Mouse (Mus musculus) kidney, embryonic 14.5 days (tissue): ENCODE results near the gene Tmed8. TPM values are rescaled to one million over a fixed set of nuclear protein-coding genes. Genes with fewer than 3 reads are reported as not detected.

Source experiments
- ATAC-seq: fragments of 200-750 bp; cut with Nextera tagmentation; 2 replicates; pipeline ENCODE4 v1.8.0; 2017; ENCODE audit warnings: moderate number of reproducible peaks, mild to moderate bottlenecking, moderate TSS enrichment, moderate library complexity; ENCODE audit not compliant: low FRiP score, low TSS enrichment
- H3K27ac ChIP-seq: fragments of 300-500 bp; sonication (generic); 2 replicates; pipeline ENCODE4 v1.5.1; 2014; ENCODE audit warnings: low read depth, mild to moderate bottlenecking, low read length, moderate library complexity, mixed read lengths
- H3K27me3 ChIP-seq: fragments of 300-500 bp; sonication (generic); 2 replicates; pipeline ENCODE4 v1.6.1; 2014; ENCODE audit warnings: mild to moderate bottlenecking, low read length; ENCODE audit not compliant: control insufficient read depth, insufficient read depth
- H3K36me3 ChIP-seq: fragments of 300-500 bp; sonication (generic); 2 replicates; pipeline ENCODE4 v1.6.1; 2014; ENCODE audit warnings: low read length, mixed read lengths; ENCODE audit not compliant: control insufficient read depth, insufficient read depth
- H3K4me1 ChIP-seq: fragments of 300-500 bp; sonication (generic); 2 replicates; pipeline ENCODE4 v1.6.1; 2014; ENCODE audit warnings: low read length, mixed read lengths; ENCODE audit not compliant: control insufficient read depth, insufficient read depth
- H3K4me2 ChIP-seq: fragments of 300-500 bp; sonication (generic); replicated peaks from 2 replicates; pipeline ENCODE4 v1.6.1; 2014; ENCODE audit warnings: low read depth, mild to moderate bottlenecking, low read length
- H3K4me3 ChIP-seq: fragments of 300-500 bp; sonication (generic); 2 replicates; pipeline ENCODE4 v1.5.1; 2014; ENCODE audit warnings: mild to moderate bottlenecking, low read length
- H3K9ac ChIP-seq: fragments of 300-500 bp; sonication (generic); 2 replicates; pipeline ENCODE4 v1.6.1; 2014; ENCODE audit warnings: low read depth, mild to moderate bottlenecking, low read length, moderate library complexity
- H3K9me3 ChIP-seq: fragments of 300-500 bp; sonication (generic); 2 replicates; pipeline ENCODE4 v1.6.1; 2016; ENCODE audit warnings: low read length; ENCODE audit not compliant: control insufficient read depth
- WGBS: fragments of 180-500 bp; shearing (Covaris S2); extraction: QIAGEN DNeasy Blood & Tissue Kit; methylation state at CpG from one replicate; pipeline ENCODE4 v1.1.7; 2014; 5-methylcytosine and 5-hydroxymethylcytosine counted together
- polyA plus RNA-seq: library from polyadenylated mRNA; unstranded; fragments of >200 nt; fragmentation: Nextera tagmentation; extraction: Ambion mirVana; gene quantifications from 2 replicates; pipeline ENCODE4 v1.2.1, GENCODE M21; 2014

Gene Tmed8
- polyA plus RNA-seq, 1 experiment from 2014 or later, result 2.9 TPM

DNA sequence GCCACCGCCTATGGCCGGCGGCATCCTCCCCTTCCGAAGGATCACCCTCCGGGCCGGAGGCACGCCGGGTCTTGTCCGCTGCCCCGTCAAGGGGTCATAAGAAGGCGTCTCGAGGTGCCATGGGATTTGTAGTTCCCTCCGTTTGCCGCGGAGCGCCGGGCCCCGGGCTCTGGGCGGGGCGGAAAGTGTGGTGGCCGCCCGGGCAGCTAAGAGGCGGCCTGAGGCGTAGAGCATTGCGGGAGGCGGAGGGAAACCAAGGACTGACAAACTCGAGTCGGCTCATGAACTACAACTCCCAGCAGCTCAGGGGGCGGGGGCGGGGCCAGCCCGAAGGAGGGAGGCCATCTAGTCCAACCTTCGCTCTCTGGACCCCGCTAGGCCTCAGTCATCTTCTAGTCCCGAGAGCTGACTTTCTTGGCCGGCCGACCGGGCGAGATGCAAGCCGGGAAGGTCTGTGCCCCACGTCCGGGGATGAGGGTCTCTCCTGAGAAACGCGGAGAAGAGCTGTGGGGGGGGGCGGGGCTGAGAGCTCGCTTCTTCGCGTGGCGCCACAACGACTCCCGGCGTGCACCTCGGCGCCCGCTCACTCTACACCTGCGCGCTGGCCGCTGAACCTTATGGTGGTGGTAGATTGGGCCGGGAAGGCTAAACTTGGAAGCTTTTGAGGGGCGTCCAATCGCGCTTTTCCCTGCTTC is 52.7 kb downstream of the Tmed8 start, which contains the start of gene Pomt2:
Pomt2 (minus strand) TSS at position 574 of the 695 bp plus-strand sequence.
- no peaks in the 10 kb centered on the region for H3K27me3 ChIP-seq
- H3K4me3 ChIP-seq, result peak within 1 kb of the TSS; percentile 94
- H3K36me3 ChIP-seq, result no peaks in the 10 kb centered on the region
- peak within 1 kb of the TSS; percentile 56 for H3K4me2 ChIP-seq
- peak within 1 kb of the TSS; percentile 85 for H3K27ac ChIP-seq
- H3K9ac ChIP-seq, result peak within 1 kb of the TSS; percentile 53
- peaks cover 8% of the 10 kb centered on the region for H3K9me3 ChIP-seq
- peaks cover 7% of the 10 kb centered on the region; the same call in 1 of the 2 replicates for H3K4me1 ChIP-seq
- ATAC-seq, result peak; percentile 97
- under 1% methylated on average over 61 of the region's 61 CpGs for WGBS

DNA sequence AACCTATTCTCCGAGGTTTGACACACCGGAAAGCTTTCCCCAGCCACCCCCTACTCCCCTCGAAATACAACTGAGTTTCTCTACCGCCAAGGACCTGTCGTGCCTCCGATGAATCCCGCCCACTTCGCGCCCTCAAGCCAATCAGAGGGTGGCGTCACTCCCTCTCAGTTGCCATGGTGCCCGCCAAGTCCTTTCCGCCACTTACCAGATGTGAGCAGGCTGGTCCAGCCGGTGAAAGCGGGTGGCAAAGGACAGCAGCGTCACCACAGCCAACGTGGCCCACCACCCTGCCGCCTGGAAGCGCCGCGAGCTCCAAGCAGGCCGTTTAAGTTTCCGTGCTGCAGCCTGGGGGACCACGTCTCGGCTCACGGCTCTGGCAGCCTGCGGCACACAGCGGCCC is 53.3 kb downstream of the Tmed8 start, which contains the start of gene Gstz1:
Gstz1 (plus strand) TSS at position 200 of the 400 bp plus-strand sequence.
- WGBS, result under 1% methylated on average over 27 of the region's 27 CpGs
- peak within 1 kb of the TSS; percentile 56 for H3K4me2 ChIP-seq
- ATAC-seq, result peak; percentile 88

DNA sequence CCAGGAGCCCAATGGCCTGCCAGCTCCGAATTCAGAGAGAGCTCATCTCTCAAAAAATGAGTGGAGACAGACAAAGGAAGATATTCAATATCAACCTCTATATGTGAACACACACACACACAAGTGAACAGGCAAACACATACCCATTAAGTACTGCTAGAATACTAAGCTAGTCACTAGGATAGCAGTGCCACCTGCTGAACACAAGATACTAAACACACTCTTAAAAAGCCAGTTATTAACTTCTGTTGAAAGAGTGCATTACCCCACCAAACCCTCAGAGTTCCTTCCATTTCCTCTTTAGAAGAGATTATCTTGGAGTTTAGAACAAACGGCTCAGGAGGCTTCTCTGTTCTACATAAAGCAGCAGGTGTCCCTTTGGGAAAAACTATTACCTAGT is 58.1 kb downstream of the Tmed8 start:
- no peak for ATAC-seq

More for the DNA sequence above, 53.3 kb downstream of the Tmed8 start, which contains the start of gene Gstz1:
- Histone ChIP-seq H3K36me3 (no peaks in the 10 kb centered on the region), H3K9me3 (peaks cover 8% of the 10 kb centered on the region), H3K9ac (peak within 1 kb of the TSS; percentile 53), H3K4me1 (peaks cover 7% of the 10 kb centered on the region; the same call in 1 of the 2 replicates), H3K27ac (peak within 1 kb of the TSS; percentile 85), H3K27me3 (no peaks in the 10 kb centered on the region), H3K4me3 (peak within 1 kb of the TSS; percentile 94)

DNA sequence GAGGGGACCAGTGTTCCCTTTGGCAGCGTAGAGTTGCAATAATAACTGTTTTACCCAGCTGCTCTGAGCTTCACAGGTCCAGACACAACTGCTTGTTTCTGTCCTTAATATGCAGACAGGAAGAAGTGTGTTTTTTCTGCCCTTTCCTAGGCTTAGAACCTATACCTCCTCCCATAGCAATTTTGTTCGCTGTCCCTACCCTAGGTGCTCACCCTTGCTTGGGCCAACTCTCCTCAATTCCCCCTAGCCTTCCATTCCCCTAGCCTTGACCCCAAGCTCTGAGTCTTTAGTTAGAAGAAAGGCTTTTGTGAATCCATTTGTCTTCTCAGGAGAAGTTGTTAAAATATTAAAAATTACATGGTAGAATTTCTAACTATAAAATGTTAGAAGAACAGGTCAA is 61.5 kb downstream of the Tmed8 start:
- Histone ChIP-seq H3K4me3 (no peak overlapping the region), H3K36me3 (peaks cover 10% of the 10 kb centered on the region; the same call in 1 of the 2 replicates), H3K27me3 (no peaks in the 10 kb centered on the region), H3K9me3 (no peaks in the 10 kb centered on the region), H3K9ac (no peak overlapping the region), H3K27ac (no peak overlapping the region), H3K4me2 (no peak overlapping the region), H3K4me1 (0 out of 2 replicates have a peak, but pooled peaks cover 4% of the 10 kb centered on the region)
- ATAC-seq, result no peak
- 80% methylated on average over 2 of the region's 2 CpGs for WGBS

More for the DNA sequence above, 58.1 kb downstream of the Tmed8 start:
- Histone ChIP-seq H3K27me3 (no peaks in the 10 kb centered on the region), H3K4me3 (no peak overlapping the region), H3K36me3 (0 out of 2 replicates have a peak, but pooled peaks cover 7% of the 10 kb centered on the region), H3K27ac (no peak overlapping the region), H3K9me3 (no peaks in the 10 kb centered on the region), H3K4me2 (no peak overlapping the region), H3K9ac (no peak overlapping the region), H3K4me1 (0 out of 2 replicates have a peak, but pooled peaks cover 11% of the 10 kb centered on the region)
- 85% methylated on average over 2 of the region's 2 CpGs for WGBS

GRCm38 (mm10) chr12:87138342-87138701 is 61.9 kb downstream of the Tmed8 start:
- ATAC-seq, result no peak
- H3K36me3 ChIP-seq, result peaks cover 10% of the 10 kb centered on the region; the same call in 1 of the 2 replicates
- H3K4me1 ChIP-seq, result 0 out of 2 replicates have a peak, but pooled peaks cover 4% of the 10 kb centered on the region
- WGBS, result 97% methylated on average over 2 of the region's 2 CpGs
- H3K4me3 ChIP-seq, result no peak overlapping the region
- H3K9me3 ChIP-seq, result no peaks in the 10 kb centered on the region
- H3K9ac ChIP-seq, result no peak overlapping the region
- H3K27me3 ChIP-seq, result no peaks in the 10 kb centered on the region
- no peak overlapping the region for H3K4me2 ChIP-seq
- H3K27ac ChIP-seq, result no peak overlapping the region

- 91% methylated on average over 15 of the region's 15 CpGs for WGBS
- no peak overlapping the region for H3K27ac ChIP-seq
- 0 out of 2 replicates have a peak, but pooled peaks cover 4% of the 10 kb centered on the region for H3K4me1 ChIP-seq
- no peak overlapping the region for H3K4me2 ChIP-seq
- no peaks in the 10 kb centered on the region for H3K9me3 ChIP-seq
- peaks cover 10% of the 10 kb centered on the region; the same call in 1 of the 2 replicates for H3K36me3 ChIP-seq
- no peak overlapping the region for H3K4me3 ChIP-seq
- no peak overlapping the region for H3K9ac ChIP-seq
- ATAC-seq, result no peak
- H3K27me3 ChIP-seq, result no peaks in the 10 kb centered on the region
These were observed 62.6 kb downstream of the Tmed8 start for GRCm38 (mm10) chr12:87137439-87138341.

GRCm38 (mm10) chr12:87132784-87133183 is 67.5 kb downstream of the Tmed8 start:
- no peak for ATAC-seq
- WGBS, result 90% methylated on average over 9 of the region's 9 CpGs
- H3K27me3 ChIP-seq, result no peaks in the 10 kb centered on the region

GRCm38 (mm10) chr12:87132210-87132609 is 68.0 kb downstream of the Tmed8 start:
- Histone ChIP-seq H3K27ac (no peak overlapping the region), H3K4me2 (no peak overlapping the region), H3K36me3 (peaks cover 12% of the 10 kb centered on the region; the same call in 1 of the 2 replicates), H3K27me3 (no peaks in the 10 kb centered on the region), H3K9ac (no peak overlapping the region), H3K9me3 (no peaks in the 10 kb centered on the region), H3K4me3 (no peak overlapping the region), H3K4me1 (no peaks in the 10 kb centered on the region)
- no peak for ATAC-seq
- 91% methylated on average over 6 of the region's 6 CpGs for whole genome bisulfite sequencing

More at GRCm38 (mm10) chr12:87132784-87133183, 67.5 kb downstream of the Tmed8 start:
- Histone ChIP-seq H3K9me3 (no peaks in the 10 kb centered on the region), H3K4me1 (no peaks in the 10 kb centered on the region), H3K4me2 (no peak overlapping the region), H3K9ac (no peak overlapping the region), H3K27ac (no peak overlapping the region), H3K36me3 (peaks cover 15% of the 10 kb centered on the region; the same call in 1 of the 2 replicates), H3K4me3 (no peak overlapping the region)
